Mouse (Mus musculus) embryonic facial prominence, embryonic 13.5 days (tissue): Measurements from ENCODE around the gene Hoxa5. TPM values are rescaled to one million over a fixed set of nuclear protein-coding genes. Genes with fewer than 3 reads are reported as not detected.

Source experiments
- ATAC-seq: fragments of 200-750 bp; cut with Nextera tagmentation; 2 replicates; pipeline ENCODE4 v1.8.0; 2017; ENCODE audit warnings: low read depth; ENCODE audit not compliant: insufficient number of reproducible peaks, insufficient read depth, low FRiP score, low TSS enrichment
- H3K27ac ChIP-seq: fragments of 300-500 bp; sonication (generic); 2 replicates; pipeline ENCODE4 v1.5.1; 2015; ENCODE audit warnings: moderate library complexity, mild to moderate bottlenecking, inconsistent platforms
- H3K27me3 ChIP-seq: fragments of 300-500 bp; sonication (generic); 2 replicates; pipeline ENCODE4 v1.6.1; 2015; ENCODE audit warnings: mild to moderate bottlenecking, inconsistent platforms
- H3K36me3 ChIP-seq: fragments of 300-500 bp; sonication (generic); 2 replicates; pipeline ENCODE4 v1.6.1; 2015; ENCODE audit warnings: mild to moderate bottlenecking, inconsistent platforms
- H3K4me1 ChIP-seq: fragments of 300-500 bp; sonication (generic); 2 replicates; pipeline ENCODE4 v1.6.1; 2015; ENCODE audit warnings: inconsistent platforms
- H3K4me2 ChIP-seq: fragments of 300-500 bp; sonication (generic); 2 replicates; pipeline ENCODE4 v1.6.1; 2015; ENCODE audit warnings: moderate library complexity, mild to moderate bottlenecking, inconsistent platforms
- H3K4me3 ChIP-seq: fragments of 300-500 bp; sonication (generic); 2 replicates; pipeline ENCODE4 v1.5.1; 2015; ENCODE audit warnings: mild to moderate bottlenecking, inconsistent platforms
- H3K9ac ChIP-seq: fragments of 300-500 bp; sonication (generic); 2 replicates; pipeline ENCODE4 v1.6.1; 2015; ENCODE audit warnings: mild to moderate bottlenecking, inconsistent platforms
- H3K9me3 ChIP-seq: fragments of 300-500 bp; sonication (generic); 2 replicates; pipeline ENCODE4 v1.6.1; 2016; ENCODE audit warnings: inconsistent platforms
- WGBS: fragments of 180-500 bp; shearing (Covaris S2); methylation state at CpG from one replicate; pipeline ENCODE4 v1.1.7; 2015; ENCODE audit warnings: mixed read lengths; 5-methylcytosine and 5-hydroxymethylcytosine counted together
- polyA plus RNA-seq: library from polyadenylated mRNA; unstranded; fragments of >200 nt; fragmentation: Nextera tagmentation; extraction: Ambion mirVana; gene quantifications from 2 replicates; pipeline ENCODE4 v1.2.1, GENCODE M21; 2015

Gene Hoxa5
- polyA plus RNA-seq, 1 experiment from 2014 or later, result 4.8 TPM

DNA sequence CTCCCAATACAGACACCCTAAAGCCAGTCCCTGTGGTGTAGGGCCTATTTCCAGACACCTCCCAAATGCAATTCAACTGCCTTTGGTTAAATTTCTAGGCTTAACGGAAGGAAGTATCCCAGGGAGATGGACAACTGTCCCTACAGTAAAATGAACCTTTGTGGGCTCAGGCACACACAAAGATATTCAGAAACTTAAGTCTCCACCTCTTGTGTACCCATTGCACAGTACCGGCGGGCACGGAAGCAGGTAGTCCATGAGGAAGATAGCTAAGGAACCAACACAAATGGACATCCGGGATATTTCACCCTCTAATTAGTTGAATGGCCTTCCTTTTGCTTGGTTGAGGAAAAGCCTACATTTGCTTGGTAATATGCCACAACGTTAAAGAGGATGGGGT lies 28.0 kb downstream of the Hoxa5 start:
- no peak overlapping the region for H3K9ac ChIP-seq
- no peaks in the 10 kb centered on the region for H3K9me3 ChIP-seq
- peaks cover 99% of the 10 kb centered on the region for H3K27me3 ChIP-seq
- peaks cover 7% of the 10 kb centered on the region for H3K4me1 ChIP-seq
- no peak overlapping the region for H3K4me2 ChIP-seq
- no peaks in the 10 kb centered on the region for H3K36me3 ChIP-seq
- 0% methylated on average over 6 of the region's 6 CpGs for WGBS
- ATAC-seq, result no peak
- H3K4me3 ChIP-seq, result no peak overlapping the region
- no peak overlapping the region for H3K27ac ChIP-seq

DNA sequence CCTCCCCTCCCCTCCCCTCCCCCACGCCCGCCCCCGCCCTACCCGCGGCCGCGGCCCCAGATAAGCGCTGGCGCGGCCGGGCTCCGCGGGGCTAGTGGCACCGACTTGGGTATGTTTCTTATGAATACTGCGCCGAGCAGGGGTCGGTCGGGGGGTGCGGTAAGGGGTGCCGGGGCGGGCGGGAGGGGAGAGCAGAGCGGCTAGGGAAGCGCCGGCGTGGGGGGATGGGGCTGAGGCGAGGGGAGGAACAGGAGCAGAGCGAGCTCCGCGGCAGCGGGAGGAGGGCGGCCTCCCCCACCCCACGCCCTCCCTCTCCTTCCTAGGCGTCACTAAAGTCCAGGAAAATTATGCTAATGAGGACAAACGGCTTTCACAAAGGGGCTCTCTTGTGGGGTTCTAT lies 28.5 kb downstream of the Hoxa5 start:
- Histone ChIP-seq H3K4me2 (no peak overlapping the region), H3K9me3 (no peaks in the 10 kb centered on the region), H3K4me3 (peak overlapping the region; percentile 11; the same call in 1 of the 2 replicates), H3K4me1 (peaks cover 7% of the 10 kb centered on the region), H3K9ac (no peak overlapping the region), H3K27me3 (peaks cover 99% of the 10 kb centered on the region), H3K36me3 (no peaks in the 10 kb centered on the region), H3K27ac (no peak overlapping the region)
- WGBS, result 0% methylated on average over 24 of the region's 35 CpGs
- ATAC-seq, result no peak

DNA sequence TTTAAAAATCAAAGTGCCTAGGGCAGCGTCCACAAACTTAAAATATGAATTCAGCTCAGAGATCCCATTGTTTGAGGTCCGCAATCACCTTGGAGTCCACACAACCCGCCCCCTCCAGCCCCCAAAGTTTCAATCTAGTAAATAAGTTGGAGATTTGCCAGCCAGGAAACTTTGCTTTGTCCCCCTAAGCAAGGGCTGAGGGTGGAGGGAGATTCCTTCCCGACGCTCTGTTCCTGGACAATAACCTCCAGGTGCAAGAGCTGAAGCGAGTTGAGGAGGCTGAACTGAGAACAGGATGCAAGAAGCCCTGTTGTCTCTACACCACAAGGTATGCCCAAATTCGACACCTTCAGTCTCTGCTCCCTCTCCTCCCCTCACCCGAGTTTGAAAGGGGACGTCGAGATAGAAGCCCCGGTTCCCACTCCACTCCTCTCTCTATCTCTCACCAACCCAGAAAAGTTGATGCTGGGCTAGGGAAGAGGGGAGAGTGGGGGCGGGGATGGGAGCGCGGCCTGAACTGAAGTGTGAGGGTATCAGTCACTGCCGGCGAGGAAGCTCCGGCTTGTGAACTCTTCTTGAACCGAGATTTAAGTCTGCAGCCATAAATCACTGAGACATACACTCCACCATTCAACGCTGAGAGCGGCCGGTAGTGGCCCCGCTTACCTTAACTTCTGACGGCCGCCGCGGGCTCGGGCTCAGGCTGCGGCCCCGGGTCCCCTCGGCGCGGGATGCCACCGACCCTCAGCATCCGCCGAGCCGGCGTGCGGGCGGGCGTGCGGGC lies 29.2 kb downstream of the Hoxa5 start:
- under 1% methylated on average over 40 of the region's 41 CpGs for WGBS
- peaks cover 99% of the 10 kb centered on the region for H3K27me3 ChIP-seq
- H3K9me3 ChIP-seq, result no peaks in the 10 kb centered on the region
- H3K36me3 ChIP-seq, result no peaks in the 10 kb centered on the region
- H3K9ac ChIP-seq, result no peak overlapping the region
- no peak overlapping the region for H3K4me2 ChIP-seq
- peaks cover 10% of the 10 kb centered on the region for H3K4me1 ChIP-seq
- H3K4me3 ChIP-seq, result peak overlapping the region; percentile 11; the same call in 1 of the 2 replicates
- ATAC-seq, result no peak
- H3K27ac ChIP-seq, result no peak overlapping the region

DNA sequence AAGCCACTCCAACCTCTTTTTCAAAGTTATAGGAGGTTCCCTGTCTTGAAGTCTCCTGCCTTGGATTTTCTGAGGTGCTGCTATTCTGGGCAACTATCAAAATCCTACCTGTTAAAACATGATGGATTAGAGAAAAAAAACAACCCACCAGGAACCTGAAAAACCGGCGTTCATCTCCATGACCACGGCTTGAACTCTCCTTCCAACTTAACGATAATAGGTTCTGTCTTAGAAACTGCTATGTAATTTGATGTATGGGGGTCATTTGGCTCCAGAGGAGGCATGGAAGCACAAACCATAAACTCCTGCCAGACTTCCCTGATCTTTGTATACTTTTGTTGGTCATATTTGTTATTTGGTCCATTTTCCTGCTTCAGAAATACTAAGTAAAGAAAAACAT lies 30.7 kb downstream of the Hoxa5 start:
- H3K4me2 ChIP-seq, result no peak overlapping the region
- H3K36me3 ChIP-seq, result no peaks in the 10 kb centered on the region
- peaks cover 12% of the 10 kb centered on the region for H3K4me1 ChIP-seq
- H3K9me3 ChIP-seq, result no peaks in the 10 kb centered on the region
- WGBS, result 2% methylated on average over 4 of the region's 4 CpGs
- H3K27ac ChIP-seq, result no peak overlapping the region
- peaks cover 99% of the 10 kb centered on the region for H3K27me3 ChIP-seq
- no peak overlapping the region for H3K4me3 ChIP-seq
- ATAC-seq, result no peak
- H3K9ac ChIP-seq, result no peak overlapping the region

DNA sequence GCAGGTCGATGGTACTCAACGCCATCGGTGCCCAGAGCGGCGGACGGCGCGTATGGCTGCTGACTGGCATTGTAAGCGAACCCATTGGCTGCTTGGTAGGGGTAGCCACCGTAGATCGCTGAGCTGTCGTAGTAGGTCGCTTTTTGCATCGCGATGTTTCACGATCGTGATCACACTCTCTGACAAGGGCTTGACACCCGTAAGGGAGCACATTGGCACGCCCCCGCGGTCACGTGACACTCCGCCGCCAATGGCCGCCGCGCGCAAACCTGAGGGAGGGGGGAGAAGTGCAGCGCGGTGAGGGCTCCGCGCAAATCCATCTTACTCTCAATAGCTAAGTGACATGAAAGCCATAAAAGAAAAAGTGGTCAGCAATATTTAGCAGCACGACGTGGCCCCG lies 31.9 kb downstream of the Hoxa5 start:
- Histone ChIP-seq H3K4me2 (peak overlapping the region; percentile 48), H3K9me3 (no peaks in the 10 kb centered on the region), H3K27me3 (peaks cover 99% of the 10 kb centered on the region), H3K4me1 (peaks cover 13% of the 10 kb centered on the region), H3K9ac (no peak overlapping the region), H3K4me3 (peak overlapping the region; percentile 23), H3K36me3 (no peaks in the 10 kb centered on the region), H3K27ac (no peak overlapping the region)
- WGBS, result under 1% methylated on average over 35 of the region's 35 CpGs
- no peak for ATAC-seq

DNA sequence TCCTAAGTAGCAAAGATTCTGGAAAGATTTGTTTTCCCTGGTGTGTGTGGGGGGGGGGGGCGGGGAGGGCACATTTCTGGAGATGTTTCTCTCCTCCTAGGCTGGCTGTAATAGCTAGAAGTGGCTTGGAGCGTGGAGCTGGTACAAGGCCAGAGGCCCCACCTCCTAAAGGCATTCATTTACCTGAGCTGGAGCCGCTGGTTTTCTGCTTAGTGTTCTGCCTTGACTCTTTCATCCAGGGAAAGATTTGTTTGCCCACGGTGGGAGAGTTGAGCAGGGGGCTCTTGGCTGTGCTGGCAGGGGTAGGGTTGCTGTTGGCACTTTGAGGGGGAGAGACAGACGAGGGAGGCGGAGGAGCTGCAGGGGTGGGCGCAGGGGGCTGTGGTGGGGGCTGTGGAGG lies 32.4 kb downstream of the Hoxa5 start:
- no peak overlapping the region for H3K27ac ChIP-seq
- WGBS, result 4% methylated on average over 7 of the region's 7 CpGs
- H3K36me3 ChIP-seq, result no peaks in the 10 kb centered on the region
- no peak overlapping the region for H3K9ac ChIP-seq
- H3K27me3 ChIP-seq, result peaks cover 99% of the 10 kb centered on the region
- no peaks in the 10 kb centered on the region for H3K9me3 ChIP-seq
- peak overlapping the region; percentile 48 for H3K4me2 ChIP-seq
- no peak for ATAC-seq
- peaks cover 13% of the 10 kb centered on the region for H3K4me1 ChIP-seq
- H3K4me3 ChIP-seq, result no peak overlapping the region

DNA sequence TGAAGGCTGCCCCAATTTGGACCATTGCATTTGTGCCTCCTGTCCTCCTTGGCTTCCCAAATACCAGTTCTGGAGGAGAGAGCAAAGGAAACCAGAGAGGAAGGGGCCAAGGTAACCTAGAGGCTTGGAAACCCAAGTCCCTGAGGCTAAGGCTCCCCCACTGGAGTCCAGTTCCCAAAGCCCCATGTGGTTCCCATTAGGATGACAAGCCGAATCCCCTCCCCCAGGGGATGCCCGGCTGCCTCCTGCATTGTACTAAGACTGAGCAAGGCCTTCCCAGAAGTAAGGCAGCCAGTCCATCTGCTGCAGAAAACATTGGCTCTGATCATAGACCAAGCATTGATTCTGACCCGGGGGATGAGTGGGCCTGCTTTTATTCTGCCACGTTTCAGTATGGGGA lies 33.1 kb downstream of the Hoxa5 start:
- Histone ChIP-seq H3K9me3 (no peaks in the 10 kb centered on the region), H3K4me2 (no peak overlapping the region), H3K4me3 (no peak overlapping the region), H3K9ac (no peak overlapping the region), H3K27ac (no peak overlapping the region), H3K27me3 (peaks cover 99% of the 10 kb centered on the region), H3K36me3 (no peaks in the 10 kb centered on the region), H3K4me1 (peaks cover 13% of the 10 kb centered on the region)
- 9% methylated on average over 4 of the region's 4 CpGs for WGBS
- no peak for ATAC-seq

DNA sequence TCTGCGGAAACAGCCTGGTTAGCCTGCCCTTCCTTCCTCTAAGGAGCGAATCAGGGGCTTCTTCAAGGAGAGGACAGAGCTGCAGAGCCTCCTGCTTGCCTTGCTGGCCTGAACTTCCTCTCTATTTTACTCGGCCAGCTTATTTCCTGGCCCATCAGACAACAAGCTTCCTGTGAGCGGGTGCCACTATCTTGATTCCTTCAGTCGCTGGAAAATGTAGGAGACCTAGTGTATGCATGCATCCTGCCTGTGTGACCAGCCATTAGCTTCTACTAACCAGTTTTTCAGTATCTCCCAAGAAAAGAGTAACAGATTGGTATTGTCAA lies 33.5 kb downstream of the Hoxa5 start:
- H3K27me3 ChIP-seq, result peaks cover 99% of the 10 kb centered on the region
- H3K4me2 ChIP-seq, result no peak overlapping the region
- WGBS, result 9% methylated on average over 5 of the region's 5 CpGs
- no peaks in the 10 kb centered on the region for H3K36me3 ChIP-seq
- H3K4me1 ChIP-seq, result peaks cover 13% of the 10 kb centered on the region
- no peak for ATAC-seq
- H3K4me3 ChIP-seq, result no peak overlapping the region
- no peak overlapping the region for H3K27ac ChIP-seq
- H3K9ac ChIP-seq, result no peak overlapping the region
- H3K9me3 ChIP-seq, result no peaks in the 10 kb centered on the region

DNA sequence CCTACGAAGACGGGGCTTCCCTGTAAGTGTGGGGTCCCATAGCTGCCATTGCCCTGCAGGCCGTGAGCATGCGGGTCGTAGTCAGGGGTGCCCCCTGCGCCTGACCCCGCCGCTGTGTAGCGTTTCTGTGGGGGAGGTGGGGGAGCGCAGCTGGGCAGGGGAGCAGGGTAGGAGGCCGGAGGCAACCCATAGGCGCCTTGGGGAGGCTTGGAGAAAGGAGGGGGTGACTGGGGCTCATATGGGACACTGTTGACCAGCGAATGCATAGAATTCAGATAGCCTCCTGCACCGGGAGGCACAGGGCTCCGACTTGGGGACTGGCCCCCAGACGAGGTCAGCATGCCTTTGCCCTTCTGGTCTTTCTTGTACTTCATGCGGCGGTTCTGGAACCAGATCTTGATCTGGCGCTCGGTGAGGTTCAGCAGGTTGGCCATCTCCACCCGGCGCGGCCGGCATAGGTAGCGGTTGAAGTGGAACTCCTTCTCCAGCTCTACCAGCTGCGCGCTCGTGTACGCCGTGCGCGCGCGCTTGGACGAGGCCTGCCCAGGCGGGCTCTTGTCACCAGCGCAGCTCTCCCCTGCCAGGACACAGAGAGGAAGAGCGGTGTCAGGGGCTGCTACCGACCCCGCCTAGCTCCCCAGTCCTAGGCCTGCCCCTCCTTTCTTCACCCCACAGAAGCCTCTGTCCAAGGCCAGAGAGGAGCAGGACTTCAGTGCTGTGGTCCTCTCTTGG lies 34.1 kb downstream of the Hoxa5 start:
- Histone ChIP-seq H3K27ac (no peak overlapping the region), H3K4me1 (peaks cover 13% of the 10 kb centered on the region), H3K4me2 (no peak overlapping the region), H3K36me3 (no peaks in the 10 kb centered on the region), H3K27me3 (peaks cover 99% of the 10 kb centered on the region), H3K9me3 (no peaks in the 10 kb centered on the region), H3K4me3 (no peak overlapping the region), H3K9ac (no peak overlapping the region)
- 2% methylated on average over 40 of the region's 40 CpGs for WGBS
- ATAC-seq, result no peak

DNA sequence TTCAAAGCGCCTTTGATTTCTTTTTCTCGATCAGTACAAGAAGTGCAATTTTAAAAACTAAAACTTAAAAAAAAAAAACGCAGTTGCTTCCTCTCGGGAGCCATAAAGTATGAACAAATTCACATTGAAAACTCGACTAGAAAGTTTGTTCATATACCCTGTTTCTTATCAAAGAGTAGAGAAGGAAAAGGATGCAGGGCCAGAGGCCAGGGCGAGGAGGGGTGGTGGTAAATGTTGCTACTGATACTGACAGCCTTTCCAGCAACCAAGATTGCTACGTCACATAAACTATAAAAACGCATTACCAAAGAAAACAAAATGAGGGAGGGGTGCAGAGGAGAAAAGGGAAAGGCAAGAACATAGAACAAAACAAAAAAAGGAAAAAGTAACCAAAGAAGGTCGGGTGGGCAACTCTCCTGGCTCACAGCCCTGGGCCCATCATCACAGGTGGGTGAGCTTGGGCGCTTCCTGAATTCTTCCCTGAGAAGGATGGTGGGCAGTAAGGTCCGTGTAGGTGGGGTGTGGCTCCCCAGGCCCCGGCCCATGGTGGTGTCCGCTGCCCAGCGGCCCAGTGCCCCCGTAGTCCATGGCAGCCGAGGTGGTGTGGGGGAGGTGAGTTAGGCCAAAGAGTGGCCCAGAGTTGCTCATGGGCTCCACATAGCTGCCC lies 34.8 kb downstream of the Hoxa5 start:
- Histone ChIP-seq H3K27me3 (peaks cover 99% of the 10 kb centered on the region), H3K9me3 (no peaks in the 10 kb centered on the region), H3K4me1 (peaks cover 13% of the 10 kb centered on the region), H3K27ac (no peak overlapping the region), H3K4me3 (no peak overlapping the region), H3K4me2 (no peak overlapping the region), H3K36me3 (no peaks in the 10 kb centered on the region), H3K9ac (no peak overlapping the region)
- 5% methylated on average over 16 of the region's 16 CpGs for WGBS
- no peak for ATAC-seq

DNA sequence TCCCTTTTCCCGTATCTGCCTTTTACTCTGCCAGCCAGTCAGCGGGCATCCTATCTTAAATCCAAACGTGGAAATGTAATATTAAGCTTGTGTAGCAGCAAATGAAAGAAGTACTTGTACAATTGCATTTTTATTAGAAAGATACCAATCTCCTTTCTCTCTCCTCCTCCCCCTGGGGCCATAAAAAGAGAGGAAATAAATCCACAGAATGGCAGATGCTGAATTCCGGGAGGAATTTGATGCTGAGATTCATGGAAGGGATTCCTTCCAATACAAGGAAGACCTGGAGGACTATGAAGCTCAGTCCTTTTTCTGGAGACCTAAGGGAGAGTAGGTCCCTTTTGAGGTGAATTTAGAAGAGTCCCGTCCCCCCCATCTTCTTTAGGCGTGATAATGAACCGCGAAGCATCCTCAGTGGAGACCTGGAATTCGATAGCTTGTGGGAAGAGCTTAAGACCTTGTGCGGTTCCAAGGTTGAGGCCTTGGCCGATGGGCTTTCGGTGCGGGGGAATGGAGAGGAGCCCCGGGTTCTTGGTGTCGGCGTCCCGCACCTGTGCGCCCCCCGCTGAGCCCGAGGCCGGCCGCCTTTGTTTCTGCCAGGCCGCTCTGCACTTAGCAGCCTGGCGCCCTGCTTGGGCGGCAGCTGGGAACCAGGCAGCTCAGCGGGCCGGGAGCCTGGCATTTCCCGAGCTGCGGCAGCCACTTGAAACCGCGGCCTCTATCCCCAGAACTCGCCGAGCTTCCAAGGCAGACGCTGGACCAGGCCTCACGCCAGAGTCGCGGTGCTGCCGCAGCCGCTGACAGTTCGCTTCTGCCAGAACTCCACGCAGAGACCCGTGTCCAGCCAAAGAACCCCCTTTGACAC lies 36.0 kb downstream of the Hoxa5 start:
- WGBS, result 3% methylated on average over 42 of the region's 42 CpGs
- no peak overlapping the region for H3K9ac ChIP-seq

More for the DNA sequence above, 36.0 kb downstream of the Hoxa5 start:
- Histone ChIP-seq H3K9me3 (no peaks in the 10 kb centered on the region), H3K4me3 (no peak overlapping the region), H3K4me2 (no peak overlapping the region), H3K27me3 (peaks cover 99% of the 10 kb centered on the region), H3K36me3 (no peaks in the 10 kb centered on the region), H3K4me1 (peaks cover 13% of the 10 kb centered on the region), H3K27ac (no peak overlapping the region)
- ATAC-seq, result no peak
